Mouse (Mus musculus): ENCODE results near the gene Mpzl1.
"Not testable (repeated sequence)": the region's sequence is repeated elsewhere in the genome, so short reads cannot be mapped to it uniquely, and the experiment has no call there.

Gene Mpzl1

GRCm38 (mm10) chr1:165634151-165634884 is at the start of gene Mpzl1:
TSS of gene Mpzl1 (minus strand) at chr1:165634538.
- peak; percentile 98 for DNase-seq (ENCODE audit: low read depth, low spot score)

- DNase-seq (ENCODE audit: low read depth, low spot score), result no peak
These were observed 47.9 kb upstream of the Mpzl1 start for GRCm38 (mm10) chr1:165682056-165682853.

GRCm38 (mm10) chr1:165681045-165681794 is 46.9 kb upstream of the Mpzl1 start:
- no peak for DNase-seq (ENCODE audit: low read depth, low spot score)

GRCm38 (mm10) chr1:165680086-165680485 is 45.7 kb upstream of the Mpzl1 start:
- DNase-seq (ENCODE audit: low read depth, low spot score), result not testable (repeated sequence)

GRCm38 (mm10) chr1:165679618-165679997 is 45.3 kb upstream of the Mpzl1 start:
- DNase-seq (ENCODE audit: low read depth, low spot score), result no peak

- no peak for DNase-seq (ENCODE audit: low read depth, low spot score)
These were observed 44.7 kb upstream of the Mpzl1 start for GRCm38 (mm10) chr1:165678861-165679617.

GRCm38 (mm10) chr1:165677558-165677957 is 43.2 kb upstream of the Mpzl1 start:
- DNase-seq (ENCODE audit: low read depth, low spot score), result no peak

GRCm38 (mm10) chr1:165676993-165677392 is 42.7 kb upstream of the Mpzl1 start:
- no peak for DNase-seq (ENCODE audit: low read depth, low spot score)

- DNase-seq (ENCODE audit: low read depth, low spot score), result no peak
These were observed 40.8 kb upstream of the Mpzl1 start for GRCm38 (mm10) chr1:165675167-165675566.

- DNase-seq (ENCODE audit: low read depth, low spot score), result no peak
These were observed 38.0 kb upstream of the Mpzl1 start for GRCm38 (mm10) chr1:165672355-165672754.

GRCm38 (mm10) chr1:165670056-165670455 is 35.7 kb upstream of the Mpzl1 start:
- DNase-seq (ENCODE audit: low read depth, low spot score), result no peak

GRCm38 (mm10) chr1:165668904-165669303 is 34.6 kb upstream of the Mpzl1 start:
- no peak for DNase-seq (ENCODE audit: low read depth, low spot score)

GRCm38 (mm10) chr1:165667380-165667779 is 33.0 kb upstream of the Mpzl1 start:
- DNase-seq (ENCODE audit: low read depth, low spot score), result no peak

GRCm38 (mm10) chr1:165666944-165667343 is 32.6 kb upstream of the Mpzl1 start:
- no peak for DNase-seq (ENCODE audit: low read depth, low spot score)

GRCm38 (mm10) chr1:165665758-165666157 is 31.4 kb upstream of the Mpzl1 start:
- DNase-seq (ENCODE audit: low read depth, low spot score), result no peak

GRCm38 (mm10) chr1:165663277-165663676 is 28.9 kb upstream of the Mpzl1 start:
- no peak for DNase-seq (ENCODE audit: low read depth, low spot score)

- no peak for DNase-seq (ENCODE audit: low read depth, low spot score)
These were observed 28.3 kb upstream of the Mpzl1 start for GRCm38 (mm10) chr1:165662426-165663192.

- DNase-seq (ENCODE audit: low read depth, low spot score), result no peak
These were observed 27.4 kb upstream of the Mpzl1 start for GRCm38 (mm10) chr1:165661725-165662124.

GRCm38 (mm10) chr1:165661191-165661590 is 26.9 kb upstream of the Mpzl1 start:
- DNase-seq (ENCODE audit: low read depth, low spot score), result no peak

- peak; percentile 75 for DNase-seq (ENCODE audit: low read depth, low spot score)
These were observed 26.4 kb upstream of the Mpzl1 start for GRCm38 (mm10) chr1:165660774-165661173.

- DNase-seq (ENCODE audit: low read depth, low spot score), result peak; percentile 80
These were observed 24.3 kb upstream of the Mpzl1 start for GRCm38 (mm10) chr1:165658602-165659001.
